Mouse (Mus musculus) hindbrain, embryonic 10.5 days (tissue): ENCODE results near the gene Olfr1173. TPM values are rescaled to one million over a fixed set of nuclear protein-coding genes. Genes with fewer than 3 reads are reported as not detected.

Experiments used
- DNase-seq: peaks from one replicate; pipeline ENCODE4 v3.0.0-alpha.2; 2017; ENCODE audit warnings: low spot score
- H3K27ac ChIP-seq: fragments of 300-500 bp; sonication (generic); 2 replicates; pipeline ENCODE4 v1.5.1; 2016; ENCODE audit warnings: mild to moderate bottlenecking, moderate library complexity
- H3K27me3 ChIP-seq: fragments of 300-500 bp; sonication (generic); 2 replicates; pipeline ENCODE4 v1.6.1; 2016; ENCODE audit warnings: mild to moderate bottlenecking; ENCODE audit not compliant: poor library complexity, insufficient read depth, severe bottlenecking
- H3K36me3 ChIP-seq: fragments of 300-500 bp; sonication (generic); 2 replicates; pipeline ENCODE4 v1.6.1; 2016; ENCODE audit warnings: mild to moderate bottlenecking, moderate library complexity
- H3K4me1 ChIP-seq: fragments of 300-500 bp; sonication (generic); replicated peaks from 2 replicates; pipeline ENCODE4 v1.6.1; 2016; ENCODE audit warnings: mild to moderate bottlenecking
- H3K4me3 ChIP-seq: fragments of 300-500 bp; sonication (generic); 2 replicates; pipeline ENCODE4 v1.5.1; 2016; ENCODE audit warnings: mild to moderate bottlenecking, moderate library complexity
- H3K9me3 ChIP-seq: fragments of 300-500 bp; sonication (generic); 2 replicates; pipeline ENCODE4 v1.6.1; 2016; ENCODE audit warnings: mild to moderate bottlenecking, moderate library complexity
- WGBS: fragments of 180-500 bp; shearing (Covaris S2); methylation state at CpG from one replicate; pipeline ENCODE4 v1.1.7; 2016; 5-methylcytosine and 5-hydroxymethylcytosine counted together
- polyA plus RNA-seq: library from polyadenylated mRNA; unstranded; fragments of >200 nt; fragmentation: Nextera tagmentation; extraction: Ambion mirVana; gene quantifications from 2 replicates; pipeline ENCODE4 v1.2.1, GENCODE M21; 2016

Gene Olfr1173
- polyA plus RNA-seq, result not detected in 2 replicates

- no peak for DNase-seq
- H3K4me1 ChIP-seq, result no peaks in the 10 kb centered on the region
- H3K27ac ChIP-seq, result no peak within 1 kb of the TSS
- no peaks in the 10 kb centered on the region for H3K27me3 ChIP-seq
- H3K9me3 ChIP-seq, result no peaks in the 10 kb centered on the region
- H3K36me3 ChIP-seq, result no peaks in the 10 kb centered on the region
- no peak within 1 kb of the TSS for H3K4me3 ChIP-seq
Observed at GRCm38 (mm10) chr2:88279775-88280174, at the start of gene Olfr1173. Gene Olfr1173, minus strand, starts transcription at chr2:88279875.

DNA sequence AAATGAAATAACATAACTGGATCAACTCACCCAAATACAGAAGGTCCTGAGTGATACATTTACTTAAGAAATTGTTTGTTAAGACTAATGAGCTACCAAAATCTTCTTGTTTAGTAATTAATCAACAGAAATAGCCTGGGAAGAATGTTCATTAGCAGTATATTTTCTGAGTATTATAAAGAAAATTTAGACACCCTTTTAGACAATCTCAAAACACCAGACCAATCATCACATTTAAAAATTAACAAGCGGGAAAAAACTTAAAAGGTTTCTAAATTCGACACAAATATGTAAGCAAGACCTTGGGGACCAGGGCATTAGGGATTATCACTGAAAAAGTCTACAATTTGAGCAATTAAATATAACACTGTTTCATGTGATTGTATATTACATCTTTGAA lies 47.4 kb upstream of the Olfr1173 start, which contains the start of gene Olfr1175-ps:
Gene Olfr1175-ps (minus strand): TSS at position 101 of the 400 bp plus-strand sequence.
- Histone ChIP-seq H3K4me1 (no peaks in the 10 kb centered on the region), H3K27me3 (no peaks in the 10 kb centered on the region), H3K4me3 (no peak within 1 kb of the TSS), H3K27ac (no peak within 1 kb of the TSS), H3K36me3 (no peaks in the 10 kb centered on the region), H3K9me3 (no peaks in the 10 kb centered on the region)
- WGBS, result 91% methylated on average over 2 of the region's 2 CpGs
- DNase-seq, result no peak

DNA sequence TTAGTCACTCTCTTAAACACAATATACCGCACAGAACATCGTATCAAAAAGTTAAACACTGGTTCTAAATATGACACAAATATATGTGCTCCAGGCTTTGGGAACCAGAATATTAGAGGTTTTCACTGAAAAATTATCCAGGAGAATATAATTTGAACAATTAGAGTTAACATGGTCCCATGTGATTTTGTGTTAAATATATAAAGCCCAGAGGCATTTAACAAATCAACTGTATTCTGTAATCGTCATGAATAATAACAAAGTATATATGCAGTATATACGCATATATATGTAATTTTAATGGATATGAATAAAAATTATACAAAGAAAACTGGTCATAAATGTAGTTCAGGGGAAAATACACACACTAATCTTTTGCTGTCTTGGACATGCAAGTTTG lies 35.4 kb upstream of the Olfr1173 start, which contains the start of gene Olfr1174-ps:
Gene Olfr1174-ps (minus strand): TSS at position 101 of the 400 bp plus-strand sequence.
- Histone ChIP-seq H3K4me3 (no peak within 1 kb of the TSS), H3K27ac (no peak within 1 kb of the TSS), H3K4me1 (no peaks in the 10 kb centered on the region), H3K9me3 (no peaks in the 10 kb centered on the region), H3K27me3 (no peaks in the 10 kb centered on the region), H3K36me3 (no peaks in the 10 kb centered on the region)
- DNase-seq, result no peak
- 95% methylated on average over 4 of the region's 4 CpGs for WGBS

- no peaks in the 10 kb centered on the region for H3K9me3 ChIP-seq
- 92% methylated on average over 1 of the region's 1 CpGs for WGBS
- no peak for DNase-seq
- H3K27me3 ChIP-seq, result no peaks in the 10 kb centered on the region
- no peaks in the 10 kb centered on the region for H3K4me1 ChIP-seq
- no peak within 1 kb of the TSS for H3K27ac ChIP-seq
- H3K4me3 ChIP-seq, result no peak within 1 kb of the TSS
- H3K36me3 ChIP-seq, result no peaks in the 10 kb centered on the region
Observed at GRCm38 (mm10) chr2:88228234-88228633, 51.4 kb downstream of the Olfr1173 start, which contains the start of gene Olfr1170. Gene Olfr1170, minus strand, starts transcription at chr2:88228334.

Other genes with a start within 250 kb of the Olfr1173 start
- not detected in 2 replicates for gene Olfr73, start 242.2 kb downstream of the Olfr1173 start, polyA plus RNA-seq
- gene Olfr1162, start 228.7 kb downstream of the Olfr1173 start, polyA plus RNA-seq, result not detected in 2 replicates
- gene Olfr1163, start 208.0 kb downstream of the Olfr1173 start, polyA plus RNA-seq, result not detected in 2 replicates
- gene Olfr1164, start 185.9 kb downstream of the Olfr1173 start, polyA plus RNA-seq, result not detected in 2 replicates
- not detected in 2 replicates for gene Olfr1166, start 151.6 kb downstream of the Olfr1173 start, polyA plus RNA-seq
- not detected in 2 replicates for gene Olfr1167, start 124.7 kb downstream of the Olfr1173 start, polyA plus RNA-seq
- not detected in 2 replicates for gene Olfr1168, start 98.0 kb downstream of the Olfr1173 start, polyA plus RNA-seq
- gene Olfr1170, start 51.5 kb downstream of the Olfr1173 start, polyA plus RNA-seq, result not detected in 2 replicates
- not detected in 2 replicates for gene Olfr1174-ps, start 35.3 kb upstream of the Olfr1173 start, polyA plus RNA-seq
- not detected in 2 replicates for gene Olfr1175-ps, start 47.3 kb upstream of the Olfr1173 start, polyA plus RNA-seq
- not detected in 2 replicates for gene Olfr1176, start 56.8 kb upstream of the Olfr1173 start, polyA plus RNA-seq
- not detected in 2 replicates for gene Olfr1177-ps, start 66.6 kb upstream of the Olfr1173 start, polyA plus RNA-seq
- not detected in 2 replicates for gene Olfr1178, start 107.2 kb upstream of the Olfr1173 start, polyA plus RNA-seq
- gene Olfr1179, start 126.6 kb upstream of the Olfr1173 start, polyA plus RNA-seq, result not detected in 2 replicates
- gene Olfr1180, start 139.3 kb upstream of the Olfr1173 start, polyA plus RNA-seq, result not detected in 2 replicates
- gene Olfr1181, start 146.3 kb upstream of the Olfr1173 start, polyA plus RNA-seq, result not detected in 2 replicates
- not detected in 2 replicates for gene Gm13757, start 169.3 kb upstream of the Olfr1173 start, polyA plus RNA-seq
- gene Olfr1183, start 175.0 kb upstream of the Olfr1173 start, polyA plus RNA-seq, result not detected in 2 replicates
- not detected in 2 replicates for gene Olfr1184, start 203.7 kb upstream of the Olfr1173 start, polyA plus RNA-seq
- not detected in 2 replicates for gene Olfr1185-ps1, start 213.4 kb upstream of the Olfr1173 start, polyA plus RNA-seq
- gene Olfr1186, start 238.7 kb upstream of the Olfr1173 start, polyA plus RNA-seq, result not detected in 2 replicates